Mouse (Mus musculus) ES-E14 (cell line): ENCODE data around the gene Rnf144a. TPM values are rescaled to one million over a fixed set of nuclear protein-coding genes. Genes with fewer than 3 reads are reported as not detected.
A peak's percentile ranks its signal among the peaks of the same experiment; 100 is the strongest.

Experiments
- DNase-seq: peaks from one replicate; pipeline ENCODE4 v3.0.0-alpha.2; 2013; ENCODE audit warnings: low read depth, low spot score
- H3K27ac ChIP-seq: 2 replicates; pipeline ENCODE4 v1.5.1; 2012; ENCODE audit warnings: low read depth, mild to moderate bottlenecking, low read length, moderate library complexity, mixed read lengths; ENCODE audit not compliant: poor library complexity, insufficient read depth, severe bottlenecking
- H3K36me3 ChIP-seq: 2 replicates; pipeline ENCODE4 v1.6.1; 2012; ENCODE audit warnings: mild to moderate bottlenecking, low read length, moderate library complexity, mixed read lengths; ENCODE audit not compliant: control insufficient read depth, poor library complexity, insufficient read depth, severe bottlenecking
- H3K4me1 ChIP-seq, 2 experiments: fragments of 150-350 bp in 1 of 2; sonication (generic) in 1 of 2; 2 replicates each; pipeline ENCODE4 v1.6.1; 2012; ENCODE audit warnings: low read length in 2 of 2, mild to moderate bottlenecking in 1 of 2, mixed read lengths in 1 of 2; ENCODE audit not compliant: control insufficient read depth in 2 of 2, insufficient read depth in 2 of 2, poor library complexity in 1 of 2
- H3K4me3 ChIP-seq, 2 experiments: fragments of 150-350 bp in 1 of 2; sonication (generic) in 1 of 2; 2 replicates each; pipeline ENCODE4 v1.5.1; 2012; ENCODE audit warnings: low read length in 2 of 2, low read depth in 1 of 2, mild to moderate bottlenecking in 1 of 2, mixed read lengths in 1 of 2; ENCODE audit not compliant: insufficient read depth in 1 of 2, poor library complexity in 1 of 2, severe bottlenecking in 1 of 2
- H3K9ac ChIP-seq: 2 replicates; pipeline ENCODE4 v1.6.1; 2012; ENCODE audit warnings: low read depth, mild to moderate bottlenecking, low read length, mixed read lengths; ENCODE audit not compliant: poor library complexity, insufficient read depth, severe bottlenecking
- H3K9me3 ChIP-seq: fragments of 150-350 bp; sonication (generic); 2 replicates; pipeline ENCODE4 v1.6.1; 2012; ENCODE audit warnings: low read depth, mild to moderate bottlenecking, low read length; ENCODE audit not compliant: control insufficient read depth, insufficient read depth
- CHD2 ChIP-seq: IDR thresholded peaks from 2 replicates; pipeline ENCODE4 v1.6.1; 2014; ENCODE audit warnings: mild to moderate bottlenecking, low read depth, low read length, inconsistent platforms
- HCFC1 ChIP-seq: IDR thresholded peaks from 2 replicates; pipeline ENCODE4 v1.6.1; 2012; ENCODE audit warnings: low read length, inconsistent platforms, borderline replicate concordance; ENCODE audit not compliant: insufficient read depth
- MAFK ChIP-seq: IDR thresholded peaks from 2 replicates; pipeline ENCODE4 v1.6.1; 2014; ENCODE audit warnings: mild to moderate bottlenecking, low read depth, low read length, inconsistent platforms; ENCODE audit not compliant: insufficient read depth
- ZC3H11A ChIP-seq: IDR thresholded peaks from 2 replicates; pipeline ENCODE4 v1.6.1; 2012; ENCODE audit warnings: low read depth, mild to moderate bottlenecking, inconsistent platforms, low read length, borderline replicate concordance
- ZNF384 ChIP-seq: IDR thresholded peaks from 2 replicates; pipeline ENCODE4 v1.6.1; 2012; ENCODE audit warnings: low read depth, low read length, inconsistent platforms
- in situ Hi-C, 2 experiments: fragments of 600-800 bp; cut with MboI; formaldehyde crosslinking; loops; one replicate each; pipeline ENCODE4 v1.15.1; 2025; ENCODE audit warnings: low sequenced_read_pairs in 2 of 2, inconsistent platforms in 1 of 2; ENCODE audit not compliant: unreplicated experiment in 2 of 2
- total RNA-seq: library from RNA; depleted of rRNA; stranded (reverse); fragments of 300-350 nt; gene quantifications from 2 replicates; pipeline ENCODE4 v1.2.3, GENCODE M21; 2012; rRNA removed

Rnf144a gene
- total RNA-seq = 1.6 and 3.3 TPM in 2 replicates

GRCm38 (mm10) chr12:26415104-26415771, at the start of gene Rnf144a:
Gene Rnf144a (minus strand): TSS chr12:26415254.
- in situ Hi-C loops = no loop called here
- Histone ChIP-seq H3K36me3 (no peaks in the 10 kb centered on the region), H3K4me1 (peaks cover 2 to 7% of the 10 kb centered on the region in 2 experiments; a peak in 2 of 4 replicates), H3K4me3 (peak within 1 kb of the TSS; percentile 69 to 75), H3K9me3 (no peaks in the 10 kb centered on the region), H3K9ac (peak within 1 kb of the TSS; percentile 74), H3K27ac (no peak within 1 kb of the TSS)
- peak; percentile 62 for DNase-seq
- TF ChIP-seq CHD2 (no peak), ZC3H11A (no peak), MAFK (no peak), HCFC1 (no peak), ZNF384 (no peak)

DNA sequence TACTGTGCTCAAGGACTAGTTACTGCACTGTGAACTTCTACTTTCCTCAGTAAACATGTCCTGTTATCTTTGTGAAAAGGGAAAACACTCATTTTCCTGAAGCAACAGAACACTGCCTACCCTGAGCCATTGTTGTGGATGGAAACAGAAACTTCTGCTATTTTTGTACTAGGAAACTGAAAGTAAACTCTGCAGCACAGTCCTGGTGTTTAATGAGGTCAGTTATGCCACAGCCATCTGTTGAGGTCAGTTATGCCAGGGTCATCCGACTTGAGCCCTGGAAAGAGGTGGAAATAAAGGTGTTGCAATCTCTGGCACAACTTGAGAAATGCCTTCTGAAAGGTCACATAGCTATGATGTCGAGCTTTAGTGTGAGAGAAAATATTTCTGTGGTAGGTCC, 45.0 kb upstream of the Rnf144a start:
- no peaks in the 10 kb centered on the region for H3K36me3 ChIP-seq
- DNase-seq = no peak
- no peak overlapping the region for H3K9ac ChIP-seq
- in situ Hi-C loops = no loop called here
- no peak overlapping the region for H3K4me3 ChIP-seq
- H3K4me1 ChIP-seq = peaks cover 0 to 7% of the 10 kb centered on the region in 2 experiments; a peak in 2 of 4 replicates
- H3K27ac ChIP-seq = no peak overlapping the region
- TF ChIP-seq HCFC1 (no peak), CHD2 (no peak), MAFK (no peak), ZC3H11A (no peak), ZNF384 (no peak)
- H3K9me3 ChIP-seq = no peaks in the 10 kb centered on the region

- in situ Hi-C loops = no loop called here
- peak; percentile 4 for DNase-seq
- no peaks in the 10 kb centered on the region for H3K36me3 ChIP-seq
- H3K4me3 ChIP-seq = no peak within 1 kb of the TSS
- no peak within 1 kb of the TSS for H3K27ac ChIP-seq
- no peaks in the 10 kb centered on the region for H3K9me3 ChIP-seq
- TF ChIP-seq ZNF384 = no peak
- no peak for TF ChIP-seq HCFC1
- no peak for TF ChIP-seq ZC3H11A
- TF ChIP-seq MAFK = no peak
- TF ChIP-seq CHD2 = no peak
- H3K9ac ChIP-seq = no peak within 1 kb of the TSS
- H3K4me1 ChIP-seq = peaks cover 0 to 7% of the 10 kb centered on the region in 2 experiments; a peak in 2 of 4 replicates
Measured at GRCm38 (mm10) chr12:26456028-26456698, 41.1 kb upstream of the Rnf144a start, which contains the start of gene Rsad2. Gene Rsad2 (minus strand): TSS chr12:26456452.

DNA sequence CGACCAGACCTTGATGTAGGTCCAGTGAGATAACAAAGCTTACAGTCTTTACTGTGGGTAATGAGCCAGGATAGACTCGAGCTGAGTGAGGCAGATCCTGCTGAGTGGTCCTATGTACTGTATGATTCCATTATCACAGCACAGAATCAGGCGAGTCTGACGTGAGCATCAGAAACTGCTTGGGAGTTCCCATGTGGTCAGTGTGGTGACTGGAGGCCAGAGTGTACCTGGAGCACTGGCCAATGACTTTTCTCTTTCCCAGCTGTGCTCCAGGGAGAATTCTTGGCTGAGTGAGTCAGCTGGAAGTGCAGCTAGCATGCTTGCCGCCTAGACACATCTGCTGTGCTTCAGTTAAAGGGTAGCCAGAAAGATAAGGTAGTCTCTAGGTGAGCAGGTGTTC, 39.6 kb upstream of the Rnf144a start:
- peaks cover 0 to 7% of the 10 kb centered on the region in 2 experiments; a peak in 2 of 4 replicates for H3K4me1 ChIP-seq
- H3K4me3 ChIP-seq = no peak overlapping the region
- no peak for DNase-seq
- H3K36me3 ChIP-seq = no peaks in the 10 kb centered on the region
- TF ChIP-seq HCFC1 (no peak), MAFK (no peak), ZC3H11A (no peak), CHD2 (no peak), ZNF384 (no peak)
- in situ Hi-C loops = no loop called here
- H3K9ac ChIP-seq = no peak overlapping the region
- no peaks in the 10 kb centered on the region for H3K9me3 ChIP-seq
- H3K27ac ChIP-seq = no peak overlapping the region
